10 mouse cellular contexts compared by ENCODE assay signal in genomic region chr9:71216996-71217792, GRCm38 (mm10). TPM values are rescaled to one million over a fixed set of nuclear protein-coding genes. Genes with fewer than 3 reads are reported as not detected.
DNase-seq lines count a peak whose midpoint lies in the region; ATAC-seq and TF ChIP-seq lines count a peak whose summit lies in the region.
"Had no signal": no experiment of that assay in that cellular context is flagged by ENCODE, and none has a peak within 500 bp of the region (broad histone marks: within the 10 kb centered on the region; RNA-seq: fewer than 3 reads in every experiment).

No protein-coding gene starts in this region.

- TF ChIP-seq CTCF in heart, adult 2 months (IDR thresholded peaks at IDR 0.05) = no peak

- H3K27ac ChIP-seq in heart, embryonic 14.5 days (replicated peaks in 1 of 2; ENCODE audit: control insufficient read depth in 1 of 2, insufficient read depth in 1 of 2, low read depth in 2 of 2, low read length in 2 of 2) = no peak overlapping the region
- no peak overlapping the region for H3K27ac ChIP-seq in heart, adult 2 months
- H3K27ac ChIP-seq in embryonic facial prominence, embryonic 11.5 days (replicated peaks; ENCODE audit: low read depth, low read length) = no peak overlapping the region
- no peak overlapping the region for H3K27ac ChIP-seq in limb, embryonic 12.5 days
- H3K27ac ChIP-seq: forebrain, embryonic 15.5 days had no signal

- H3K9me3 ChIP-seq in heart, embryonic 14.5 days (ENCODE audit: control insufficient read depth, low read length) = no peaks in the 10 kb centered on the region
- H3K9me3 ChIP-seq in embryonic facial prominence, embryonic 11.5 days (replicated peaks; ENCODE audit: control insufficient read depth, low read length) = no peaks in the 10 kb centered on the region
- H3K9me3 ChIP-seq in limb, embryonic 12.5 days = no peaks in the 10 kb centered on the region
- H3K9me3 ChIP-seq: forebrain, embryonic 15.5 days had no signal

- no peak for TF ChIP-seq POLR2A in heart, adult 2 months (IDR thresholded peaks at IDR 0.05; ENCODE audit: insufficient read depth, low read depth, low read length)

- TF ChIP-seq EP300 in heart, adult 2 months (IDR thresholded peaks at IDR 0.05; ENCODE audit: insufficient read depth, low read depth, low read length) = no peak

- H3K4me1 ChIP-seq in heart, embryonic 14.5 days (ENCODE audit: control insufficient read depth in 2 of 2, insufficient read depth in 2 of 2, low read length in 2 of 2) = peaks cover 0 to 12% of the 10 kb centered on the region in 2 experiments; a peak in 3 of 4 replicates
- no peaks in the 10 kb centered on the region; the same call in 1 of the 2 replicates for H3K4me1 ChIP-seq in heart, adult 2 months (ENCODE audit: control insufficient read depth, insufficient read depth, low read length)
- no peaks in the 10 kb centered on the region for H3K4me1 ChIP-seq in embryonic facial prominence, embryonic 11.5 days (ENCODE audit: control insufficient read depth, insufficient read depth, low read length)
- H3K4me1 ChIP-seq in limb, embryonic 12.5 days (replicated peaks) = peaks cover 15% of the 10 kb centered on the region

- DNase-seq in heart, adult 2 months = no peak
- DNase-seq in R1 (ENCODE audit: low read depth, low spot score) = peak; percentile 18
- DNase-seq in embryonic facial prominence, embryonic 11.5 days (ENCODE audit: low spot score) = peak; percentile 26
- DNase-seq in thymus, postnatal 14 days = no peak
- DNase-seq in urinary bladder, postnatal 14 days (ENCODE audit: low spot score) = no peak
- no peak for DNase-seq in spleen, postnatal 4 days (ENCODE audit: low spot score in 2 of 2)

- H3K36me3 ChIP-seq in heart, embryonic 14.5 days (ENCODE audit: control insufficient read depth, insufficient read depth, low read length) = no peaks in the 10 kb centered on the region
- H3K36me3 ChIP-seq in heart, adult 2 months (ENCODE audit: control insufficient read depth, insufficient read depth, low read length) = no peaks in the 10 kb centered on the region
- no peaks in the 10 kb centered on the region for H3K36me3 ChIP-seq in embryonic facial prominence, embryonic 11.5 days (replicated peaks; ENCODE audit: control insufficient read depth, insufficient read depth, low read depth, low read length)
- H3K36me3 ChIP-seq in limb, embryonic 12.5 days = no peaks in the 10 kb centered on the region
- H3K36me3 ChIP-seq: forebrain, embryonic 15.5 days; G1E had no signal

- intact Hi-C loops in heart, adult 2 months (cut with DNase I) = loop anchor here (10.0 kb wide), 2 partner anchors 138 to 408 kb away; no protein-coding TSS in a partner anchor

- 6% methylated on average over 20 of the region's 20 CpGs for WGBS in heart, embryonic 14.5 days
- 15% methylated on average over 20 of the region's 20 CpGs for WGBS in heart, adult 2 months
- 3% methylated on average over 20 of the region's 20 CpGs for WGBS in embryonic facial prominence, embryonic 11.5 days
- 1% methylated on average over 20 of the region's 20 CpGs for WGBS in limb, embryonic 12.5 days

- no peak overlapping the region for H3K9ac ChIP-seq in heart, embryonic 14.5 days (ENCODE audit: low read length)
- no peak overlapping the region for H3K9ac ChIP-seq in heart, adult 2 months (ENCODE audit: low read depth, low read length)
- H3K9ac ChIP-seq in embryonic facial prominence, embryonic 11.5 days (replicated peaks; ENCODE audit: low read length) = no peak overlapping the region
- no peak overlapping the region for H3K9ac ChIP-seq in limb, embryonic 12.5 days (replicated peaks)
- H3K9ac ChIP-seq: forebrain, embryonic 15.5 days had no signal

- no peak for ATAC-seq in heart, embryonic 14.5 days (ENCODE audit: insufficient number of reproducible peaks, insufficient read depth, low FRiP score, low read depth)
- ATAC-seq in embryonic facial prominence, embryonic 11.5 days (replicated peaks; ENCODE audit: insufficient number of reproducible peaks, low FRiP score, low TSS enrichment, low read depth) = no peak
- ATAC-seq in limb, embryonic 12.5 days (ENCODE audit: insufficient number of reproducible peaks, insufficient read depth, low FRiP score, low TSS enrichment, low read depth) = no peak

- peak overlapping the region; percentile 84 for H3K4me2 ChIP-seq in heart, embryonic 14.5 days (ENCODE audit: low read length)
- H3K4me2 ChIP-seq in embryonic facial prominence, embryonic 11.5 days (ENCODE audit: low read depth, low read length) = no peak overlapping the region; the same call in 1 of the 2 replicates
- peak overlapping the region; percentile 73 for H3K4me2 ChIP-seq in limb, embryonic 12.5 days

- peak overlapping the region in 1 of 2 experiments; percentile 51; a peak in 2 of 4 replicates for H3K4me3 ChIP-seq in heart, embryonic 14.5 days (ENCODE audit: control insufficient read depth in 1 of 2, insufficient read depth in 1 of 2, low read depth in 1 of 2, low read length in 2 of 2)
- H3K4me3 ChIP-seq in heart, adult 2 months = no peak overlapping the region
- no peak overlapping the region for H3K4me3 ChIP-seq in embryonic facial prominence, embryonic 11.5 days (ENCODE audit: low read depth, low read length)
- H3K4me3 ChIP-seq in limb, embryonic 12.5 days (replicated peaks) = peak overlapping the region; percentile 49

- peaks cover 64% of the 10 kb centered on the region for H3K27me3 ChIP-seq in heart, embryonic 14.5 days (ENCODE audit: control insufficient read depth, insufficient read depth, low read length)
- H3K27me3 ChIP-seq in heart, adult 2 months (ENCODE audit: control insufficient read depth, insufficient read depth, low read length) = peaks cover 18% of the 10 kb centered on the region
- peaks cover 26% of the 10 kb centered on the region for H3K27me3 ChIP-seq in embryonic facial prominence, embryonic 11.5 days (ENCODE audit: control insufficient read depth, insufficient read depth, low read length)
- H3K27me3 ChIP-seq in limb, embryonic 12.5 days = peaks cover 63% of the 10 kb centered on the region

- no peaks in the 10 kb centered on the region for H3K79me2 ChIP-seq in heart, adult 2 months (replicated peaks; ENCODE audit: control insufficient read depth, insufficient read depth, low read length)

RNA-seq across cellular contexts. Expression of gene Aldh1a2, which starts 1.6 kb away (rescaled TPM):
- 26.0 and 28.8 TPM in 2 replicates for polyA plus RNA-seq in heart, embryonic 14.5 days (2014; fragmentation: Nextera tagmentation; extraction: Ambion mirVana)
- 1 to 10 TPM; 5.1 to 9.3 TPM for total RNA-seq in heart, adult 2 months (2021)
- polyA plus RNA-seq in heart, adult 2 months (2012; rRNA removed) = 5.7 and 8.6 TPM in 2 replicates
- polyA plus RNA-seq in embryonic facial prominence, embryonic 11.5 days (2014; fragmentation: Nextera tagmentation; extraction: Ambion mirVana) = 39.1 and 42.0 TPM in 2 replicates
- 103 and 123 TPM in 2 replicates for polyA plus RNA-seq in limb, embryonic 12.5 days (2016; fragmentation: Nextera tagmentation; extraction: Ambion mirVana)
- total RNA-seq: G1E had no signal
- polyA plus RNA-seq: G1E had no signal

RNA-seq across cellular contexts. Expression of gene Aqp9, which starts 48.7 kb away (rescaled TPM):
- polyA plus RNA-seq in heart, embryonic 14.5 days (2014; fragmentation: Nextera tagmentation; extraction: Ambion mirVana) = 0.13 and 0.22 TPM in 2 replicates
- total RNA-seq in heart, adult 2 months (2021) = under 1 TPM; 0.45 to 0.57 TPM
- polyA plus RNA-seq in heart, adult 2 months (2012; rRNA removed) = 0.06 and 0.66 TPM in 2 replicates
- polyA plus RNA-seq in embryonic facial prominence, embryonic 11.5 days (2014; fragmentation: Nextera tagmentation; extraction: Ambion mirVana) = 0.17 TPM in 2 replicates
- 0.13 and 0.20 TPM in 2 replicates for polyA plus RNA-seq in limb, embryonic 12.5 days (2016; fragmentation: Nextera tagmentation; extraction: Ambion mirVana)

Comparison
In these comparisons a context has a peak if more than half of its experiments do, and no peak if none do; other contexts are left out.
1. DNase-seq: peak in R1 (single experiment) and embryonic facial prominence, embryonic 11.5 days (single experiment); none in heart, adult 2 months (0 of 2), thymus, postnatal 14 days (single experiment), urinary bladder, postnatal 14 days (single experiment) and spleen, postnatal 4 days (0 of 2).